Mouse (Mus musculus) heart, adult 8-10 months (tissue): ENCODE measurements around the gene Ankrd49. TPM values are rescaled to one million over a fixed set of nuclear protein-coding genes. Genes with fewer than 3 reads are reported as not detected.

ENCODE experiments used
- DNase-seq: peaks from one replicate; pipeline ENCODE4 v3.0.0; 2022; ENCODE audit warnings: low spot score
- total RNA-seq, 4 experiments: library from RNA; stranded (reverse); gene quantifications; 2 replicates each; pipeline ENCODE4 v1.2.4; 2022

The Ankrd49 gene
- total RNA-seq: 1 to 10 TPM; 5.8 to 7.5 (median 7.2) TPM

GRCm38 (mm10) chr9:14784039-14785002 lies at the start of gene Ankrd49, which contains the start of gene Mre11a:
TSS of gene Ankrd49 (minus strand) at chr9:14784856.
TSS of gene Mre11a (plus strand) at chr9:14784654.
- DNase-seq: peak; percentile 97

- no peak for DNase-seq
Observed at GRCm38 (mm10) chr9:14832046-14832445, 47.4 kb upstream of the Ankrd49 start.

GRCm38 (mm10) chr9:14827875-14828274 lies 43.2 kb upstream of the Ankrd49 start:
- DNase-seq: no peak

GRCm38 (mm10) chr9:14824840-14825239 lies 40.2 kb upstream of the Ankrd49 start:
- no peak for DNase-seq

- no peak for DNase-seq
Observed at GRCm38 (mm10) chr9:14821396-14821795, 36.7 kb upstream of the Ankrd49 start.

- DNase-seq: no peak
Observed at GRCm38 (mm10) chr9:14810111-14810510, 25.5 kb upstream of the Ankrd49 start.

GRCm38 (mm10) chr9:14806786-14807185 lies 22.1 kb upstream of the Ankrd49 start:
- no peak for DNase-seq

- DNase-seq: no peak
Observed at GRCm38 (mm10) chr9:14805714-14806113, 21.1 kb upstream of the Ankrd49 start.

GRCm38 (mm10) chr9:14787356-14787755 lies 2.7 kb upstream of the Ankrd49 start:
- DNase-seq: no peak

GRCm38 (mm10) chr9:14778341-14778740 lies 6.3 kb downstream of the Ankrd49 start:
- no peak for DNase-seq

- no peak for DNase-seq
Observed at GRCm38 (mm10) chr9:14773813-14774212, 10.8 kb downstream of the Ankrd49 start.

- no peak for DNase-seq
Observed at GRCm38 (mm10) chr9:14772074-14772473, 12.6 kb downstream of the Ankrd49 start.

- DNase-seq: no peak
Observed at GRCm38 (mm10) chr9:14770803-14771471, 13.7 kb downstream of the Ankrd49 start, which contains the start of gene 1700012B09Rik. TSS of gene 1700012B09Rik (minus strand) at chr9:14771030.

GRCm38 (mm10) chr9:14769811-14770210 lies 14.8 kb downstream of the Ankrd49 start:
- DNase-seq: no peak

- peak; percentile 18 for DNase-seq
Observed at GRCm38 (mm10) chr9:14764765-14765164, 19.9 kb downstream of the Ankrd49 start.

- DNase-seq: no peak
Observed at GRCm38 (mm10) chr9:14759261-14759660, 25.4 kb downstream of the Ankrd49 start.

GRCm38 (mm10) chr9:14758590-14758989 lies 26.1 kb downstream of the Ankrd49 start:
- DNase-seq: no peak

- no peak for DNase-seq
Observed at GRCm38 (mm10) chr9:14754469-14754868, 30.2 kb downstream of the Ankrd49 start.

- no peak for DNase-seq
Observed at GRCm38 (mm10) chr9:14753947-14754346, 30.7 kb downstream of the Ankrd49 start.

- DNase-seq: peak; percentile 23
Observed at GRCm38 (mm10) chr9:14752001-14752522, 32.6 kb downstream of the Ankrd49 start, which contains the start of gene Fut4. TSS of gene Fut4 (minus strand) at chr9:14752393.

- no peak for DNase-seq
Observed at GRCm38 (mm10) chr9:14751503-14752000, 33.1 kb downstream of the Ankrd49 start.
